Mouse (Mus musculus): ENCODE results near the gene Baz2b.

- no peak for TF ChIP-seq CTCF (IDR thresholded peaks at IDR 0.05 in 2 of 3, conservative IDR thresholded peaks at IDR 0.05 in 1 of 3; ENCODE audit: control insufficient read depth in 1 of 3, insufficient read depth in 1 of 3, low read depth in 2 of 3, low read length in 3 of 3, poor library complexity in 1 of 3, severe bottlenecking in 1 of 3)
- no peak for TF ChIP-seq KAT2A (conservative IDR thresholded peaks at IDR 0.05; ENCODE audit: low read depth, low read length)
- peak; percentile 50; the same call in 1 of the 2 replicates for TF ChIP-seq GATA1 (IDR thresholded peaks at IDR 0.05; ENCODE audit: low read depth, low read length)
- TF ChIP-seq CHD2 (IDR thresholded peaks at IDR 0.05; ENCODE audit: low read length), result no peak
- no peak for TF ChIP-seq ZNF384 (IDR thresholded peaks at IDR 0.05; ENCODE audit: low read depth, low read length)
- no peak for TF ChIP-seq SIN3A (IDR thresholded peaks at IDR 0.05; ENCODE audit: low read length)
- TF ChIP-seq POLR2A (IDR thresholded peaks at IDR 0.05; ENCODE audit: control insufficient read depth in 1 of 2, insufficient read depth in 1 of 2, low read depth in 1 of 2, low read length in 2 of 2, poor library complexity in 1 of 2), result no peak
These were observed 13.8 kb upstream of the Baz2b start for GRCm38 (mm10) chr2:60223489-60223888.
